Mouse (Mus musculus): Measurements from ENCODE around the gene Ppef1. TPM values are rescaled to one million over a fixed set of nuclear protein-coding genes. Genes with fewer than 3 reads are reported as not detected.

Ppef1 gene
- polyA plus RNA-seq, 1 experiment = not detected

- no peak for DNase-seq (ENCODE audit: low spot score)
These were observed 136.8 kb downstream of the Ppef1 start for GRCm38 (mm10) chrX:160598562-160599458.

GRCm38 (mm10) chrX:160598055-160598454 lies 137.5 kb downstream of the Ppef1 start:
- DNase-seq (ENCODE audit: low spot score) = no peak

GRCm38 (mm10) chrX:160592933-160593332 lies 142.6 kb downstream of the Ppef1 start:
- DNase-seq (ENCODE audit: low spot score) = no peak

GRCm38 (mm10) chrX:160590147-160590546 lies 145.4 kb downstream of the Ppef1 start:
- DNase-seq (ENCODE audit: low spot score) = no peak

- DNase-seq (ENCODE audit: low spot score) = no peak
These were observed 147.0 kb downstream of the Ppef1 start for GRCm38 (mm10) chrX:160588523-160588922.

- no peak for DNase-seq (ENCODE audit: low spot score)
These were observed 150.5 kb downstream of the Ppef1 start for GRCm38 (mm10) chrX:160585110-160585509.

- DNase-seq (ENCODE audit: low spot score) = no peak
These were observed 151.3 kb downstream of the Ppef1 start for GRCm38 (mm10) chrX:160584148-160584838.

GRCm38 (mm10) chrX:160583589-160583988 lies 152.0 kb downstream of the Ppef1 start:
- DNase-seq (ENCODE audit: low spot score) = no peak

Other genes with a start within 250 kb of the Ppef1 start
- 18.8 and 19.1 TPM in 2 replicates for gene Phka2, start 233.6 kb downstream of the Ppef1 start, polyA plus RNA-seq (2012; rRNA removed)
- 0.07 TPM in 1 of 2 replicates, not detected in the other for gene Rs1, start 32.2 kb upstream of the Ppef1 start, polyA plus RNA-seq (2012; rRNA removed)
- 0.18 and 0.37 TPM in 2 replicates for gene Gja6, start 171.3 kb upstream of the Ppef1 start, polyA plus RNA-seq (2012; rRNA removed)